ENCODE assay signal across 21 mouse cellular contexts in genomic region chr5:124713741-124714140, GRCm38 (mm10). TPM values are rescaled to one million over a fixed set of nuclear protein-coding genes. Genes with fewer than 3 reads are reported as not detected.
DNase-seq lines count a peak whose midpoint lies in the region; ATAC-seq lines count a peak whose summit lies in the region.
"Had no signal": no experiment of that assay in that cellular context is flagged by ENCODE, and none has a peak within 500 bp of the region (broad histone marks: within the 10 kb centered on the region; RNA-seq: fewer than 3 reads in every experiment).

No protein-coding gene starts in this region.

- no peak overlapping the region for H3K27ac ChIP-seq in kidney, embryonic 14.5 days (ENCODE audit: low read depth, low read length)
- no peak overlapping the region for H3K27ac ChIP-seq in limb, embryonic 12.5 days
- no peak overlapping the region for H3K27ac ChIP-seq in limb, embryonic 10.5 days
- H3K27ac ChIP-seq: embryonic facial prominence, embryonic 12.5 days; forebrain, embryonic 15.5 days; heart, adult 2 months; heart, embryonic 15.5 days; hindbrain, embryonic 10.5 days; hindbrain, embryonic 14.5 days had no signal

- H3K9me3 ChIP-seq in kidney, embryonic 14.5 days (ENCODE audit: control insufficient read depth, low read length) = no peaks in the 10 kb centered on the region
- no peaks in the 10 kb centered on the region for H3K9me3 ChIP-seq in limb, embryonic 12.5 days
- H3K9me3 ChIP-seq in limb, embryonic 10.5 days (replicated peaks) = no peaks in the 10 kb centered on the region
- H3K9me3 ChIP-seq: embryonic facial prominence, embryonic 12.5 days; forebrain, embryonic 15.5 days; heart, embryonic 15.5 days had no signal

- H3K27me3 ChIP-seq in kidney, embryonic 14.5 days (ENCODE audit: control insufficient read depth, insufficient read depth, low read length) = no peaks in the 10 kb centered on the region
- no peaks in the 10 kb centered on the region for H3K27me3 ChIP-seq in limb, embryonic 12.5 days
- H3K27me3 ChIP-seq in limb, embryonic 10.5 days (ENCODE audit: low read depth, poor library complexity, severe bottlenecking) = no peaks in the 10 kb centered on the region
- H3K27me3 ChIP-seq: embryonic facial prominence, embryonic 12.5 days; forebrain, embryonic 15.5 days; heart, embryonic 15.5 days; Patski had no signal

- H3K36me3 ChIP-seq in kidney, embryonic 14.5 days (ENCODE audit: control insufficient read depth, insufficient read depth, low read length) = peaks cover 65% of the 10 kb centered on the region
- H3K36me3 ChIP-seq in limb, embryonic 12.5 days = peaks cover 84% of the 10 kb centered on the region
- peaks cover 83% of the 10 kb centered on the region for H3K36me3 ChIP-seq in limb, embryonic 10.5 days

- WGBS in kidney, embryonic 14.5 days = 89% methylated on average over 5 of the region's 5 CpGs
- 89% methylated on average over 5 of the region's 5 CpGs for WGBS in limb, embryonic 12.5 days
- 93% methylated on average over 5 of the region's 5 CpGs for WGBS in limb, embryonic 10.5 days

- peak; percentile 29 for DNase-seq in kidney, adult 11 months
- no peak for DNase-seq in limb, embryonic 10.5 days (ENCODE audit: low spot score)
- DNase-seq in kidney, postnatal 10 days = peak; percentile 26
- no peak for DNase-seq in thymus, postnatal 0 days (ENCODE audit: low spot score)
- DNase-seq in spleen, adult 12 weeks (ENCODE audit: low spot score) = no peak
- DNase-seq: adrenal gland, adult 8-10 months; adrenal gland, postnatal 36 days; cerebellum, adult 11 months; cerebellum, adult 8-10 months; cerebellum, postnatal 14 days; gastrocnemius, postnatal 36 days; heart, adult 2 months had no signal

- no peak overlapping the region for H3K4me2 ChIP-seq in kidney, embryonic 14.5 days (replicated peaks; ENCODE audit: low read depth, low read length)
- no peak overlapping the region for H3K4me2 ChIP-seq in limb, embryonic 12.5 days
- H3K4me2 ChIP-seq: embryonic facial prominence, embryonic 12.5 days; forebrain, embryonic 15.5 days; heart, embryonic 11.5 days; heart, embryonic 15.5 days; hindbrain, embryonic 14.5 days had no signal

- no peaks in the 10 kb centered on the region for H3K4me1 ChIP-seq in kidney, embryonic 14.5 days (ENCODE audit: control insufficient read depth, insufficient read depth, low read length)
- H3K4me1 ChIP-seq in limb, embryonic 12.5 days (replicated peaks) = no peaks in the 10 kb centered on the region
- no peaks in the 10 kb centered on the region for H3K4me1 ChIP-seq in limb, embryonic 10.5 days
- H3K4me1 ChIP-seq: embryonic facial prominence, embryonic 12.5 days; forebrain, embryonic 15.5 days; heart, embryonic 15.5 days; hindbrain, embryonic 10.5 days had no signal

- no peak overlapping the region for H3K4me3 ChIP-seq in kidney, embryonic 14.5 days (ENCODE audit: low read length)
- no peak overlapping the region for H3K4me3 ChIP-seq in limb, embryonic 12.5 days (replicated peaks)
- H3K4me3 ChIP-seq in limb, embryonic 10.5 days = no peak overlapping the region
- H3K4me3 ChIP-seq: embryonic facial prominence, embryonic 12.5 days; forebrain, embryonic 15.5 days; heart, adult 2 months; heart, embryonic 15.5 days; hindbrain, embryonic 10.5 days had no signal

- no peak for ATAC-seq in kidney, embryonic 14.5 days (ENCODE audit: low FRiP score, low TSS enrichment)
- ATAC-seq in limb, embryonic 12.5 days (ENCODE audit: insufficient number of reproducible peaks, insufficient read depth, low FRiP score, low TSS enrichment, low read depth) = no peak
- ATAC-seq: forebrain, embryonic 15.5 days; Patski had no signal

- H3K9ac ChIP-seq in kidney, embryonic 14.5 days (ENCODE audit: low read depth, low read length) = no peak overlapping the region
- H3K9ac ChIP-seq in limb, embryonic 12.5 days (replicated peaks) = 0 out of 2 replicates have a peak overlapping the region, but pooled peaks have one; percentile 12
- H3K9ac ChIP-seq: embryonic facial prominence, embryonic 12.5 days; forebrain, embryonic 15.5 days; heart, embryonic 15.5 days; hindbrain, embryonic 14.5 days had no signal

RNA-seq across cellular contexts. Expression of gene Dnah10, which starts 11.1 kb away (rescaled TPM):
- polyA plus RNA-seq in kidney, embryonic 14.5 days (2014; fragmentation: Nextera tagmentation; extraction: Ambion mirVana) = 0.13 and 0.14 TPM in 2 replicates
- polyA plus RNA-seq in limb, embryonic 12.5 days (2016; fragmentation: Nextera tagmentation; extraction: Ambion mirVana) = 0.04 and 0.09 TPM in 2 replicates
- 0.01 and 0.06 TPM in 2 replicates for polyA plus RNA-seq in limb, embryonic 10.5 days (2016; fragmentation: Nextera tagmentation; extraction: Ambion mirVana)
- polyA plus RNA-seq in thymus, postnatal 0 days (2015; fragmentation: Nextera tagmentation; extraction: Ambion mirVana) = 0.03 and 0.04 TPM in 2 replicates

Comparison
In these comparisons a context has a peak if more than half of its experiments do, and no peak if none do; other contexts are left out.
1. DNase-seq: peak in kidney, adult 11 months (single experiment) and kidney, postnatal 10 days (single experiment); none in limb, embryonic 10.5 days (single experiment), thymus, postnatal 0 days (single experiment) and spleen, adult 12 weeks (single experiment).